Mouse (Mus musculus) liver, embryonic 14.5 days (tissue): Measurements from ENCODE around the gene Fam131a.

Experiments
- CTCF ChIP-seq: IDR thresholded peaks from 2 replicates; pipeline ENCODE4 v1.5.1; 2016; ENCODE audit warnings: antibody characterized with exemption, low read depth, control low read depth
- EP300 ChIP-seq: IDR thresholded peaks from 2 replicates; pipeline ENCODE4 v1.6.1; 2016; ENCODE audit warnings: antibody characterized with exemption, low read depth

DNA sequence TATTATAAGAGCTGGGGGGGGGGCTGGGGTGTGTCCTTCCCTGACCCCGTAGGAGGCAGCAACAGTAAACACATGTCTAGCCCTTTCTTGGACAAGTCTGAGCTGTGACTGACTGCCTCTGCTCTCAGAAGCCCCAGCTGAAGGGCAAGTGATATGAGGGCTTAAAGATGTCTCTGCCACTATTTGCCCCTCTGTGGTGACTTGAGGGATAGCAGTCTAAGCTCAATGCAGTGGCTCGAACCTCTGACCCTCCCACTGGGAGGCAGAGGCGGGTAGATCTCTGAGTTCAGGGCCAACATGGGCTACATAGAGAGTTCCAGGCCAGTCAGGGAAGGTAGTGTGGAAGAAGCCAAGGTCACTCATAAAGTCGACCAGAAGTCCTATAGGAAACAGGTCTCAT lies 17.8 kb downstream of the Fam131a start:
- peak; percentile 75 for TF ChIP-seq CTCF
- no peak for TF ChIP-seq EP300
